10 mouse cellular contexts compared by ENCODE assay signal in genomic region chr10:80255881-80256535, GRCm38 (mm10). TPM values are rescaled to one million over a fixed set of nuclear protein-coding genes. Genes with fewer than 3 reads are reported as not detected.
DNase-seq lines count a peak whose midpoint lies in the region; ATAC-seq lines count a peak whose summit lies in the region.
"Had no signal": no experiment of that assay in that cellular context is flagged by ENCODE, and none has a peak within 500 bp of the region (broad histone marks: within the 10 kb centered on the region; RNA-seq: fewer than 3 reads in every experiment).

No protein-coding gene starts in this region.

- peaks cover 29% of the 10 kb centered on the region for H3K4me1 ChIP-seq in hindbrain, embryonic 12.5 days
- H3K4me1 ChIP-seq in hindbrain, embryonic 14.5 days (replicated peaks; ENCODE audit: control insufficient read depth, insufficient read depth, low read length): peaks cover 15% of the 10 kb centered on the region
- peaks cover 26% of the 10 kb centered on the region for H3K4me1 ChIP-seq in midbrain, embryonic 12.5 days
- peaks cover 23% of the 10 kb centered on the region for H3K4me1 ChIP-seq in midbrain, embryonic 11.5 days (ENCODE audit: control insufficient read depth, insufficient read depth, low read length)
- H3K4me1 ChIP-seq in embryonic facial prominence, embryonic 10.5 days: peaks cover 29% of the 10 kb centered on the region

- no peak for DNase-seq in hindbrain, embryonic 14.5 days (ENCODE audit: low spot score)
- no peak for DNase-seq in midbrain, embryonic 11.5 days (ENCODE audit: low spot score, missing footprints)
- DNase-seq in adrenal gland, postnatal 4 days (ENCODE audit: low spot score in 2 of 2): peak; percentile 29 to 34
- peak; percentile 30 to 55 for DNase-seq in lung, postnatal 4 days
- DNase-seq in embryonic facial prominence, embryonic 10.5 days (ENCODE audit: low spot score): no peak
- no peak for DNase-seq in spleen, adult 12 weeks (ENCODE audit: low spot score)

- peaks cover 60% of the 10 kb centered on the region for H3K36me3 ChIP-seq in hindbrain, embryonic 12.5 days
- peaks cover 58% of the 10 kb centered on the region for H3K36me3 ChIP-seq in hindbrain, embryonic 14.5 days (replicated peaks; ENCODE audit: control insufficient read depth, insufficient read depth)
- peaks cover 68% of the 10 kb centered on the region for H3K36me3 ChIP-seq in midbrain, embryonic 12.5 days
- H3K36me3 ChIP-seq in midbrain, embryonic 11.5 days (ENCODE audit: control insufficient read depth, insufficient read depth, low read length): peaks cover 9% of the 10 kb centered on the region
- peaks cover 70% of the 10 kb centered on the region for H3K36me3 ChIP-seq in embryonic facial prominence, embryonic 10.5 days (replicated peaks)

- H3K27ac ChIP-seq in hindbrain, embryonic 12.5 days: no peak overlapping the region
- no peak overlapping the region for H3K27ac ChIP-seq in hindbrain, embryonic 14.5 days
- no peak overlapping the region for H3K27ac ChIP-seq in midbrain, embryonic 12.5 days (replicated peaks)
- H3K27ac ChIP-seq in midbrain, embryonic 11.5 days (ENCODE audit: low read depth, low read length): no peak overlapping the region
- no peak overlapping the region for H3K27ac ChIP-seq in embryonic facial prominence, embryonic 10.5 days (replicated peaks)
- H3K27ac ChIP-seq: macrophage had no signal

- H3K4me3 ChIP-seq in hindbrain, embryonic 12.5 days: no peak overlapping the region
- no peak overlapping the region for H3K4me3 ChIP-seq in hindbrain, embryonic 14.5 days (replicated peaks; ENCODE audit: low read length)
- 0 out of 2 replicates have a peak overlapping the region, but pooled peaks have one; percentile 1 for H3K4me3 ChIP-seq in midbrain, embryonic 12.5 days
- no peak overlapping the region for H3K4me3 ChIP-seq in midbrain, embryonic 11.5 days (ENCODE audit: low read depth, low read length)
- H3K4me3 ChIP-seq in embryonic facial prominence, embryonic 10.5 days: no peak overlapping the region

- no peak for ATAC-seq in hindbrain, embryonic 12.5 days (ENCODE audit: low FRiP score)
- ATAC-seq in hindbrain, embryonic 14.5 days (ENCODE audit: low FRiP score): no peak
- no peak for ATAC-seq in midbrain, embryonic 12.5 days (ENCODE audit: low FRiP score, low read depth)
- no peak for ATAC-seq in midbrain, embryonic 11.5 days (ENCODE audit: low FRiP score)

- H3K9ac ChIP-seq in hindbrain, embryonic 12.5 days: 0 out of 2 replicates have a peak overlapping the region, but pooled peaks have one; percentile 23
- H3K9ac ChIP-seq in hindbrain, embryonic 14.5 days: no peak overlapping the region
- 0 out of 2 replicates have a peak overlapping the region, but pooled peaks have one; percentile 31 for H3K9ac ChIP-seq in midbrain, embryonic 12.5 days (replicated peaks)
- H3K9ac ChIP-seq in midbrain, embryonic 11.5 days (ENCODE audit: low read length): no peak overlapping the region

- WGBS in hindbrain, embryonic 12.5 days: 91% methylated on average over 5 of the region's 5 CpGs
- WGBS in hindbrain, embryonic 14.5 days: 81% methylated on average over 5 of the region's 5 CpGs
- WGBS in midbrain, embryonic 12.5 days: 77% methylated on average over 5 of the region's 5 CpGs
- 84% methylated on average over 5 of the region's 5 CpGs for WGBS in midbrain, embryonic 11.5 days
- WGBS in embryonic facial prominence, embryonic 10.5 days: 83% methylated on average over 5 of the region's 5 CpGs

- H3K4me2 ChIP-seq in hindbrain, embryonic 12.5 days (replicated peaks): no peak overlapping the region
- no peak overlapping the region for H3K4me2 ChIP-seq in hindbrain, embryonic 14.5 days (replicated peaks)
- no peak overlapping the region for H3K4me2 ChIP-seq in midbrain, embryonic 12.5 days (replicated peaks)
- no peak overlapping the region for H3K4me2 ChIP-seq in midbrain, embryonic 11.5 days

- no peaks in the 10 kb centered on the region for H3K27me3 ChIP-seq in hindbrain, embryonic 12.5 days
- no peaks in the 10 kb centered on the region for H3K27me3 ChIP-seq in hindbrain, embryonic 14.5 days (ENCODE audit: control insufficient read depth, insufficient read depth, low read length)
- H3K27me3 ChIP-seq in midbrain, embryonic 12.5 days: no peaks in the 10 kb centered on the region; the same call in 1 of the 2 replicates
- no peaks in the 10 kb centered on the region for H3K27me3 ChIP-seq in midbrain, embryonic 11.5 days (ENCODE audit: control insufficient read depth, insufficient read depth, low read length)
- H3K27me3 ChIP-seq in embryonic facial prominence, embryonic 10.5 days (replicated peaks; ENCODE audit: low read depth, poor library complexity, severe bottlenecking): peaks cover 10% of the 10 kb centered on the region; the same call in 1 of the 2 replicates

- H3K9me3 ChIP-seq in hindbrain, embryonic 12.5 days (replicated peaks): no peaks in the 10 kb centered on the region
- no peaks in the 10 kb centered on the region for H3K9me3 ChIP-seq in hindbrain, embryonic 14.5 days (ENCODE audit: control insufficient read depth, low read length)
- no peaks in the 10 kb centered on the region for H3K9me3 ChIP-seq in midbrain, embryonic 12.5 days
- H3K9me3 ChIP-seq in midbrain, embryonic 11.5 days (ENCODE audit: control insufficient read depth, low read length): no peaks in the 10 kb centered on the region
- no peaks in the 10 kb centered on the region for H3K9me3 ChIP-seq in embryonic facial prominence, embryonic 10.5 days
- H3K9me3 ChIP-seq: G1E had no signal

RNA-seq across cellular contexts. Expression of gene Gamt, which starts 4.8 kb away (rescaled TPM):
- 26.6 and 29.6 TPM in 2 replicates for polyA plus RNA-seq in hindbrain, embryonic 12.5 days (2016; fragmentation: Nextera tagmentation; extraction: Ambion mirVana)
- 17.3 and 24.3 TPM in 2 replicates for polyA plus RNA-seq in hindbrain, embryonic 14.5 days (2014; fragmentation: Nextera tagmentation; extraction: Ambion mirVana)
- 28.1 and 29.5 TPM in 2 replicates for polyA plus RNA-seq in midbrain, embryonic 12.5 days (2016; fragmentation: Nextera tagmentation; extraction: Ambion mirVana)
- polyA plus RNA-seq in midbrain, embryonic 11.5 days (2014; fragmentation: Nextera tagmentation; extraction: Ambion mirVana): 24.6 and 28.9 TPM in 2 replicates
- total RNA-seq in adrenal gland, postnatal 4 days (2021): 100 to 1,000 TPM; 181 to 214 TPM
- polyA plus RNA-seq in embryonic facial prominence, embryonic 10.5 days (2016; fragmentation: Nextera tagmentation; extraction: Ambion mirVana): 24.4 and 25.0 TPM in 2 replicates
- total RNA-seq: G1E had no signal

RNA-seq across cellular contexts. Expression of gene Dazap1, which starts 5.3 kb away (rescaled TPM):
- 67.1 and 76.9 TPM in 2 replicates for polyA plus RNA-seq in hindbrain, embryonic 12.5 days (2016; fragmentation: Nextera tagmentation; extraction: Ambion mirVana)
- 35.2 and 36.3 TPM in 2 replicates for polyA plus RNA-seq in hindbrain, embryonic 14.5 days (2014; fragmentation: Nextera tagmentation; extraction: Ambion mirVana)
- polyA plus RNA-seq in midbrain, embryonic 12.5 days (2016; fragmentation: Nextera tagmentation; extraction: Ambion mirVana): 61.2 and 71.3 TPM in 2 replicates
- polyA plus RNA-seq in midbrain, embryonic 11.5 days (2014; fragmentation: Nextera tagmentation; extraction: Ambion mirVana): 37.8 and 42.6 TPM in 2 replicates
- 100 to 1,000 TPM; 180 to 181 TPM for total RNA-seq in adrenal gland, postnatal 4 days (2021)
- polyA plus RNA-seq in embryonic facial prominence, embryonic 10.5 days (2016; fragmentation: Nextera tagmentation; extraction: Ambion mirVana): 56.2 and 58.5 TPM in 2 replicates

RNA-seq across cellular contexts. Expression of gene Ndufs7, which starts 7.1 kb away (rescaled TPM):
- 177 and 220 TPM in 2 replicates for polyA plus RNA-seq in hindbrain, embryonic 12.5 days (2016; fragmentation: Nextera tagmentation; extraction: Ambion mirVana)
- polyA plus RNA-seq in hindbrain, embryonic 14.5 days (2014; fragmentation: Nextera tagmentation; extraction: Ambion mirVana): 303 and 341 TPM in 2 replicates
- 205 and 213 TPM in 2 replicates for polyA plus RNA-seq in midbrain, embryonic 12.5 days (2016; fragmentation: Nextera tagmentation; extraction: Ambion mirVana)
- 209 and 229 TPM in 2 replicates for polyA plus RNA-seq in midbrain, embryonic 11.5 days (2014; fragmentation: Nextera tagmentation; extraction: Ambion mirVana)
- 100 to 1,000 TPM; 208 to 225 TPM for total RNA-seq in adrenal gland, postnatal 4 days (2021)
- polyA plus RNA-seq in embryonic facial prominence, embryonic 10.5 days (2016; fragmentation: Nextera tagmentation; extraction: Ambion mirVana): 303 and 309 TPM in 2 replicates

RNA-seq across cellular contexts. Expression of gene Mum1, which starts 29.8 kb away (rescaled TPM):
- polyA plus RNA-seq in hindbrain, embryonic 12.5 days (2016; fragmentation: Nextera tagmentation; extraction: Ambion mirVana): 50.0 and 58.8 TPM in 2 replicates
- 29.0 and 32.9 TPM in 2 replicates for polyA plus RNA-seq in hindbrain, embryonic 14.5 days (2014; fragmentation: Nextera tagmentation; extraction: Ambion mirVana)
- 151 and 195 TPM in 2 replicates for polyA plus RNA-seq in midbrain, embryonic 12.5 days (2016; fragmentation: Nextera tagmentation; extraction: Ambion mirVana)
- 134 and 142 TPM in 2 replicates for polyA plus RNA-seq in midbrain, embryonic 11.5 days (2014; fragmentation: Nextera tagmentation; extraction: Ambion mirVana)
- total RNA-seq in adrenal gland, postnatal 4 days (2021): 10 to 100 TPM; 48.9 to 50.4 TPM
- polyA plus RNA-seq in embryonic facial prominence, embryonic 10.5 days (2016; fragmentation: Nextera tagmentation; extraction: Ambion mirVana): 95.9 and 98.1 TPM in 2 replicates

RNA-seq across cellular contexts. Expression of gene Rps15, which starts 36.2 kb away (rescaled TPM):
- 530 and 668 TPM in 2 replicates for polyA plus RNA-seq in hindbrain, embryonic 12.5 days (2016; fragmentation: Nextera tagmentation; extraction: Ambion mirVana)
- polyA plus RNA-seq in hindbrain, embryonic 14.5 days (2014; fragmentation: Nextera tagmentation; extraction: Ambion mirVana): 570 and 649 TPM in 2 replicates
- polyA plus RNA-seq in midbrain, embryonic 12.5 days (2016; fragmentation: Nextera tagmentation; extraction: Ambion mirVana): 671 and 694 TPM in 2 replicates
- polyA plus RNA-seq in midbrain, embryonic 11.5 days (2014; fragmentation: Nextera tagmentation; extraction: Ambion mirVana): 752 and 845 TPM in 2 replicates
- total RNA-seq in adrenal gland, postnatal 4 days (2021): 1,000 to 10,000 TPM; 1,413 to 1,504 TPM
- polyA plus RNA-seq in embryonic facial prominence, embryonic 10.5 days (2016; fragmentation: Nextera tagmentation; extraction: Ambion mirVana): 1,079 and 1,119 TPM in 2 replicates

Comparison
In these comparisons a context has a peak if more than half of its experiments do, and no peak if none do; other contexts are left out.
1. H3K9ac ChIP-seq: peak in hindbrain, embryonic 12.5 days (single experiment) and midbrain, embryonic 12.5 days (single experiment); none in hindbrain, embryonic 14.5 days (single experiment) and midbrain, embryonic 11.5 days (single experiment).
2. DNase-seq: peak in adrenal gland, postnatal 4 days (2 of 2) and lung, postnatal 4 days (2 of 2); none in hindbrain, embryonic 14.5 days (single experiment), midbrain, embryonic 11.5 days (single experiment), embryonic facial prominence, embryonic 10.5 days (single experiment) and spleen, adult 12 weeks (single experiment).